Comparison of ENCODE assay signal across 7 mouse cellular contexts in genomic region chr1:135850722-135851512, GRCm38 (mm10). TPM values are rescaled to one million over a fixed set of nuclear protein-coding genes. Genes with fewer than 3 reads are reported as not detected.
DNase-seq lines count a peak whose midpoint lies in the region; ATAC-seq and TF ChIP-seq lines count a peak whose summit lies in the region.

No protein-coding gene starts in this region.

- DNase-seq in neural tube, embryonic 10.5 days (ENCODE audit: extremely low spot score, low spot score), result peak; percentile 30
- DNase-seq in Patski (ENCODE audit: low read depth, low spot score), result no peak
- DNase-seq in embryo, embryonic 10 days (ENCODE audit: low spot score), result peak; percentile 51
- peak; percentile 67 for DNase-seq in kidney, postnatal 10 days
- peak; percentile 50 to 53 for DNase-seq in lung, postnatal 4 days
- no peak for DNase-seq in cerebellum, adult 11-12 months

- CTCF ChIA-PET in Patski (lab: Charles Lee), result interaction anchor here (0.7 to 4.7 kb wide), 14 partner anchors 9 to 111 kb away, joined by 3 to 46 read pairs (median 4); no protein-coding TSS in a partner anchor

- TF ChIP-seq CTCF in Patski (IDR thresholded peaks at IDR 0.05), result no peak

- H3K4me3 ChIP-seq in neural tube, embryonic 15.5 days (replicated peaks), result no peak overlapping the region

- H3K9me3 ChIP-seq in neural tube, embryonic 15.5 days (replicated peaks), result no peaks in the 10 kb centered on the region

- H3K9ac ChIP-seq in neural tube, embryonic 15.5 days (replicated peaks), result no peak overlapping the region

- no peak overlapping the region for H3K4me2 ChIP-seq in neural tube, embryonic 15.5 days

- H3K27ac ChIP-seq in neural tube, embryonic 15.5 days (replicated peaks), result no peak overlapping the region

- in situ Hi-C loops in Patski (cut with MboI; ENCODE audit: low pct_unique_long_range_greater_than_20kb), result no loop called here

- no peaks in the 10 kb centered on the region for H3K27me3 ChIP-seq in neural tube, embryonic 15.5 days (replicated peaks)
- no peaks in the 10 kb centered on the region for H3K27me3 ChIP-seq in Patski

- H3K36me3 ChIP-seq in neural tube, embryonic 15.5 days, result no peaks in the 10 kb centered on the region

- peaks cover 14% of the 10 kb centered on the region; the same call in 1 of the 2 replicates for H3K4me1 ChIP-seq in neural tube, embryonic 15.5 days

- POLR2A ChIA-PET in Patski (lab: Charles Lee), result interaction anchor here (1.2 kb wide), 1 partner anchor 11 kb away, joined by 3 read pairs; no protein-coding TSS in a partner anchor

- no peak for ATAC-seq in neural tube, embryonic 15.5 days (ENCODE audit: low FRiP score)
- peak; percentile 59 for ATAC-seq in Patski

- 71% methylated on average over 12 of the region's 12 CpGs for WGBS in neural tube, embryonic 15.5 days

RNA-seq across cellular contexts. Expression of gene Tnnt2, which starts 14.8 kb away (rescaled TPM):
- 9.7 and 12.3 TPM in 2 replicates for polyA plus RNA-seq in neural tube, embryonic 15.5 days (2015; fragmentation: Nextera tagmentation; extraction: Ambion mirVana)
- polyA plus RNA-seq in Patski (2021), result 1.1 TPM

RNA-seq across cellular contexts. Expression of gene Lad1, which starts 32.5 kb away (rescaled TPM):
- 0.65 and 15.3 TPM in 2 replicates for polyA plus RNA-seq in neural tube, embryonic 15.5 days (2015; fragmentation: Nextera tagmentation; extraction: Ambion mirVana)
- 138 TPM for polyA plus RNA-seq in Patski (2021)

Comparison
In these comparisons a context has a peak if more than half of its experiments do, and no peak if none do; other contexts are left out.
1. DNase-seq: peak in neural tube, embryonic 10.5 days (single experiment), embryo, embryonic 10 days (single experiment), kidney, postnatal 10 days (single experiment) and lung, postnatal 4 days (2 of 2); none in Patski (single experiment) and cerebellum, adult 11-12 months (single experiment).